Mouse (Mus musculus): ENCODE results near the gene Eif6.

- TF ChIP-seq CTCF (IDR thresholded peaks at IDR 0.05; ENCODE audit: control insufficient read depth, insufficient read depth, insufficient replicate concordance, low read depth, low read length), result no peak
- no peak for TF ChIP-seq POLR2A (IDR thresholded peaks at IDR 0.05; ENCODE audit: control insufficient read depth, low read depth, low read length)
Observed at GRCm38 (mm10) chr2:155784534-155784933, 42.2 kb downstream of the Eif6 start.

All from testis, adult 2 months (tissue).